Mouse (Mus musculus): Measurements from ENCODE around the gene Cldn3. TPM values are rescaled to one million over a fixed set of nuclear protein-coding genes. Genes with fewer than 3 reads are reported as not detected.

The Cldn3 gene
- polyA plus RNA-seq, 2 experiments, result 8.8 to 18.3 TPM

GRCm38 (mm10) chr5:135024665-135025224 is 38.7 kb downstream of the Cldn3 start:
- no peak for TF ChIP-seq POLR2A (IDR thresholded peaks at IDR 0.05; ENCODE audit: borderline replicate concordance, extremely low read depth, insufficient read depth, insufficient read length)
- WGBS, result 34% methylated on average over 11 of the region's 11 CpGs

GRCm38 (mm10) chr5:135025899-135026298 is 39.9 kb downstream of the Cldn3 start:
- WGBS, result 13% methylated on average over 7 of the region's 7 CpGs
- peak overlapping the region; percentile 13; the same call in 1 of the 2 replicates for H3K9ac ChIP-seq (ENCODE audit: low read depth, low read length, severe bottlenecking)
- DNase-seq (ENCODE audit: low spot score) (peak; percentile 11), ATAC-seq (ENCODE audit: low FRiP score, low read depth) (no peak)
- no peak overlapping the region for H3K4me3 ChIP-seq (replicated peaks; ENCODE audit: low read length)
- H3K4me2 ChIP-seq (replicated peaks; ENCODE audit: low read depth, low read length, severe bottlenecking), result peak overlapping the region; percentile 29; the same call in 1 of the 2 replicates
- no peaks in the 10 kb centered on the region for H3K36me3 ChIP-seq (ENCODE audit: control insufficient read depth, insufficient read depth, low read length)
- H3K9me3 ChIP-seq (ENCODE audit: control insufficient read depth, low read length), result no peaks in the 10 kb centered on the region
- H3K4me1 ChIP-seq (ENCODE audit: control insufficient read depth, insufficient read depth, low read length), result peaks cover 45% of the 10 kb centered on the region
- no peaks in the 10 kb centered on the region for H3K27me3 ChIP-seq (ENCODE audit: control insufficient read depth, insufficient read depth, low read length)
- no peak overlapping the region for H3K27ac ChIP-seq (replicated peaks; ENCODE audit: low read depth, low read length)
- no peak for TF ChIP-seq POLR2A (IDR thresholded peaks at IDR 0.05; ENCODE audit: borderline replicate concordance, extremely low read depth, insufficient read depth, insufficient read length)

More at GRCm38 (mm10) chr5:135024665-135025224, 38.7 kb downstream of the Cldn3 start:
- Histone ChIP-seq H3K9me3 (ENCODE audit: control insufficient read depth, low read length) (no peaks in the 10 kb centered on the region), H3K27me3 (ENCODE audit: control insufficient read depth, insufficient read depth, low read length) (no peaks in the 10 kb centered on the region), H3K27ac (replicated peaks; ENCODE audit: low read depth, low read length) (no peak overlapping the region), H3K4me1 (ENCODE audit: control insufficient read depth, insufficient read depth, low read length) (peaks cover 45% of the 10 kb centered on the region), H3K4me3 (replicated peaks; ENCODE audit: low read length) (peak overlapping the region; percentile 68), H3K36me3 (ENCODE audit: control insufficient read depth, insufficient read depth, low read length) (no peaks in the 10 kb centered on the region), H3K4me2 (replicated peaks; ENCODE audit: low read depth, low read length, severe bottlenecking) (peak overlapping the region; percentile 92), H3K9ac (ENCODE audit: low read depth, low read length, severe bottlenecking) (0 out of 2 replicates have a peak overlapping the region, but pooled peaks have one; percentile 25)
- ATAC-seq (ENCODE audit: low FRiP score, low read depth) (no peak), DNase-seq (ENCODE audit: low spot score) (no peak)

GRCm38 (mm10) chr5:135029007-135029854 is 43.2 kb downstream of the Cldn3 start:
- Histone ChIP-seq H3K4me3 (replicated peaks; ENCODE audit: low read length) (no peak overlapping the region), H3K4me1 (ENCODE audit: control insufficient read depth, insufficient read depth, low read length) (peaks cover 32% of the 10 kb centered on the region), H3K9ac (ENCODE audit: low read depth, low read length, severe bottlenecking) (peak overlapping the region; percentile 12), H3K36me3 (ENCODE audit: control insufficient read depth, insufficient read depth, low read length) (no peaks in the 10 kb centered on the region), H3K9me3 (ENCODE audit: control insufficient read depth, low read length) (no peaks in the 10 kb centered on the region), H3K4me2 (replicated peaks; ENCODE audit: low read depth, low read length, severe bottlenecking) (no peak overlapping the region), H3K27me3 (ENCODE audit: control insufficient read depth, insufficient read depth, low read length) (no peaks in the 10 kb centered on the region), H3K27ac (replicated peaks; ENCODE audit: low read depth, low read length) (no peak overlapping the region; the same call in 1 of the 2 replicates)
- DNase-seq (ENCODE audit: low spot score) (peak; percentile 62), ATAC-seq (ENCODE audit: low FRiP score, low read depth) (no peak)
- 45% methylated on average over 15 of the region's 18 CpGs for WGBS
- TF ChIP-seq POLR2A (IDR thresholded peaks at IDR 0.05; ENCODE audit: borderline replicate concordance, extremely low read depth, insufficient read depth, insufficient read length), result no peak

- H3K4me1 ChIP-seq (ENCODE audit: control insufficient read depth, insufficient read depth, low read length), result peaks cover 12% of the 10 kb centered on the region
- no peak for TF ChIP-seq POLR2A (IDR thresholded peaks at IDR 0.05; ENCODE audit: borderline replicate concordance, extremely low read depth, insufficient read depth, insufficient read length)
- 93% methylated on average over 5 of the region's 5 CpGs for WGBS
- DNase-seq (ENCODE audit: low spot score) (no peak), ATAC-seq (ENCODE audit: low FRiP score, low read depth) (no peak)
- H3K4me3 ChIP-seq (replicated peaks; ENCODE audit: low read length), result no peak overlapping the region
- H3K27ac ChIP-seq (replicated peaks; ENCODE audit: low read depth, low read length), result no peak overlapping the region
- no peak overlapping the region for H3K4me2 ChIP-seq (replicated peaks; ENCODE audit: low read depth, low read length, severe bottlenecking)
- no peaks in the 10 kb centered on the region for H3K27me3 ChIP-seq (ENCODE audit: control insufficient read depth, insufficient read depth, low read length)
- H3K36me3 ChIP-seq (ENCODE audit: control insufficient read depth, insufficient read depth, low read length), result peaks cover 6% of the 10 kb centered on the region
- no peak overlapping the region for H3K9ac ChIP-seq (ENCODE audit: low read depth, low read length, severe bottlenecking)
- H3K9me3 ChIP-seq (ENCODE audit: control insufficient read depth, low read length), result no peaks in the 10 kb centered on the region
Observed at GRCm38 (mm10) chr5:135032581-135032980, 46.6 kb downstream of the Cldn3 start.

- ATAC-seq (ENCODE audit: low FRiP score, low read depth) (no peak), DNase-seq (ENCODE audit: low spot score) (no peak)
- H3K9ac ChIP-seq (ENCODE audit: low read depth, low read length, severe bottlenecking), result no peak overlapping the region
- H3K9me3 ChIP-seq (ENCODE audit: control insufficient read depth, low read length), result no peaks in the 10 kb centered on the region
- H3K4me3 ChIP-seq (replicated peaks; ENCODE audit: low read length), result no peak overlapping the region
- H3K4me2 ChIP-seq (replicated peaks; ENCODE audit: low read depth, low read length, severe bottlenecking), result no peak overlapping the region
- TF ChIP-seq POLR2A (IDR thresholded peaks at IDR 0.05; ENCODE audit: borderline replicate concordance, extremely low read depth, insufficient read depth, insufficient read length), result no peak
- 100% methylated on average over 2 of the region's 2 CpGs for WGBS
- peaks cover 20% of the 10 kb centered on the region for H3K36me3 ChIP-seq (ENCODE audit: control insufficient read depth, insufficient read depth, low read length)
- H3K27me3 ChIP-seq (ENCODE audit: control insufficient read depth, insufficient read depth, low read length), result no peaks in the 10 kb centered on the region
- no peaks in the 10 kb centered on the region for H3K4me1 ChIP-seq (ENCODE audit: control insufficient read depth, insufficient read depth, low read length)
- H3K27ac ChIP-seq (replicated peaks; ENCODE audit: low read depth, low read length), result no peak overlapping the region
Observed at GRCm38 (mm10) chr5:135034593-135034992, 48.6 kb downstream of the Cldn3 start.

All from limb, embryonic 14.5 days (tissue).